Mouse (Mus musculus): ENCODE measurements at regions not wholly inside any gene's neighbourhood (a gene's known extent, or its start where the extent isn't known, plus 50 kb on each side); places are given as distances from the start of the nearest gene placed in this dataset.

- no peaks in the 10 kb centered on the region for H3K36me3 ChIP-seq (ENCODE audit: insufficient read depth, low read length)
- H3K4me1 ChIP-seq (ENCODE audit: insufficient read depth, low read length), result no peaks in the 10 kb centered on the region
- 94% methylated on average over 5 of the region's 5 CpGs for WGBS
- no peaks in the 10 kb centered on the region for H3K9me3 ChIP-seq (ENCODE audit: low read length)
- no peak overlapping the region for H3K9ac ChIP-seq (replicated peaks; ENCODE audit: low read length)
- H3K27me3 ChIP-seq (ENCODE audit: insufficient read depth, low read length), result peaks cover 9% of the 10 kb centered on the region
- H3K4me2 ChIP-seq (replicated peaks; ENCODE audit: low read depth, low read length), result no peak overlapping the region
- no peak overlapping the region for H3K4me3 ChIP-seq (ENCODE audit: low read length)
- no peak overlapping the region for H3K27ac ChIP-seq (ENCODE audit: low read length)
- no peak for ATAC-seq (ENCODE audit: low FRiP score, low TSS enrichment)
Measured at GRCm38 (mm10) chr9:115487175-115487760, 177.0 kb upstream of the Stt3b start.

- Histone ChIP-seq H3K4me3 (ENCODE audit: low read length) (no peak overlapping the region), H3K9me3 (ENCODE audit: low read length) (no peaks in the 10 kb centered on the region), H3K4me1 (ENCODE audit: insufficient read depth, low read length) (no peaks in the 10 kb centered on the region), H3K27me3 (ENCODE audit: insufficient read depth, low read length) (peaks cover 7% of the 10 kb centered on the region; the same call in 1 of the 2 replicates), H3K36me3 (ENCODE audit: insufficient read depth, low read length) (no peaks in the 10 kb centered on the region), H3K4me2 (replicated peaks; ENCODE audit: low read depth, low read length) (no peak overlapping the region), H3K9ac (replicated peaks; ENCODE audit: low read length) (no peak overlapping the region), H3K27ac (ENCODE audit: low read length) (no peak overlapping the region)
- ATAC-seq (ENCODE audit: low FRiP score, low TSS enrichment), result peak; percentile 31
- WGBS, result 67% methylated on average over 9 of the region's 9 CpGs
Measured at GRCm38 (mm10) chr9:115488913-115489809, 178.9 kb upstream of the Stt3b start.

GRCm38 (mm10) chr9:115492431-115493171, 182.4 kb upstream of the Stt3b start:
- H3K36me3 ChIP-seq (ENCODE audit: insufficient read depth, low read length), result no peaks in the 10 kb centered on the region
- no peak for ATAC-seq (ENCODE audit: low FRiP score, low TSS enrichment)
- peaks cover 7% of the 10 kb centered on the region; the same call in 1 of the 2 replicates for H3K27me3 ChIP-seq (ENCODE audit: insufficient read depth, low read length)
- no peak overlapping the region for H3K9ac ChIP-seq (replicated peaks; ENCODE audit: low read length)
- WGBS, result 84% methylated on average over 6 of the region's 6 CpGs
- H3K4me1 ChIP-seq (ENCODE audit: insufficient read depth, low read length), result no peaks in the 10 kb centered on the region
- H3K9me3 ChIP-seq (ENCODE audit: low read length), result no peaks in the 10 kb centered on the region
- no peak overlapping the region for H3K27ac ChIP-seq (ENCODE audit: low read length)
- no peak overlapping the region for H3K4me2 ChIP-seq (replicated peaks; ENCODE audit: low read depth, low read length)
- H3K4me3 ChIP-seq (ENCODE audit: low read length), result no peak overlapping the region

- H3K36me3 ChIP-seq (ENCODE audit: insufficient read depth, low read length), result no peaks in the 10 kb centered on the region
- no peak overlapping the region for H3K4me2 ChIP-seq (replicated peaks; ENCODE audit: low read depth, low read length)
- no peaks in the 10 kb centered on the region for H3K9me3 ChIP-seq (ENCODE audit: low read length)
- no peaks in the 10 kb centered on the region for H3K4me1 ChIP-seq (ENCODE audit: insufficient read depth, low read length)
- 0 out of 2 replicates have a peak, but pooled peaks cover 3% of the 10 kb centered on the region for H3K27me3 ChIP-seq (ENCODE audit: insufficient read depth, low read length)
- no peak overlapping the region for H3K9ac ChIP-seq (replicated peaks; ENCODE audit: low read length)
- ATAC-seq (ENCODE audit: low FRiP score, low TSS enrichment), result no peak
- no peak overlapping the region for H3K27ac ChIP-seq (ENCODE audit: low read length)
- 97% methylated on average over 2 of the region's 2 CpGs for WGBS
- H3K4me3 ChIP-seq (ENCODE audit: low read length), result no peak overlapping the region
Measured at GRCm38 (mm10) chr9:115493765-115494164, 183.5 kb upstream of the Stt3b start.

- WGBS, result 55% methylated on average over 3 of the region's 3 CpGs
- no peaks in the 10 kb centered on the region for H3K4me1 ChIP-seq (ENCODE audit: insufficient read depth, low read length)
- no peaks in the 10 kb centered on the region for H3K9me3 ChIP-seq (ENCODE audit: low read length)
- H3K4me2 ChIP-seq (replicated peaks; ENCODE audit: low read depth, low read length), result no peak overlapping the region
- no peak overlapping the region for H3K27ac ChIP-seq (ENCODE audit: low read length)
- H3K4me3 ChIP-seq (ENCODE audit: low read length), result no peak overlapping the region
- no peak for ATAC-seq (ENCODE audit: low FRiP score, low TSS enrichment)
- H3K36me3 ChIP-seq (ENCODE audit: insufficient read depth, low read length), result no peaks in the 10 kb centered on the region
- H3K9ac ChIP-seq (replicated peaks; ENCODE audit: low read length), result no peak overlapping the region
- no peaks in the 10 kb centered on the region for H3K27me3 ChIP-seq (ENCODE audit: insufficient read depth, low read length)
Measured at GRCm38 (mm10) chr9:115499536-115499935, 189.3 kb upstream of the Stt3b start.

- Histone ChIP-seq H3K9me3 (ENCODE audit: low read length) (no peaks in the 10 kb centered on the region), H3K27ac (ENCODE audit: low read length) (no peak overlapping the region), H3K4me2 (replicated peaks; ENCODE audit: low read depth, low read length) (no peak overlapping the region), H3K36me3 (ENCODE audit: insufficient read depth, low read length) (no peaks in the 10 kb centered on the region), H3K27me3 (ENCODE audit: insufficient read depth, low read length) (no peaks in the 10 kb centered on the region), H3K9ac (replicated peaks; ENCODE audit: low read length) (no peak overlapping the region), H3K4me3 (ENCODE audit: low read length) (no peak overlapping the region), H3K4me1 (ENCODE audit: insufficient read depth, low read length) (no peaks in the 10 kb centered on the region)
- no peak for ATAC-seq (ENCODE audit: low FRiP score, low TSS enrichment)
- 46% methylated on average over 2 of the region's 2 CpGs for WGBS
Measured at GRCm38 (mm10) chr9:115504789-115505188, 194.6 kb upstream of the Stt3b start.

GRCm38 (mm10) chr9:115507131-115507689, 197.0 kb upstream of the Stt3b start:
- no peak for ATAC-seq (ENCODE audit: low FRiP score, low TSS enrichment)
- no peaks in the 10 kb centered on the region for H3K9me3 ChIP-seq (ENCODE audit: low read length)
- no peak overlapping the region for H3K9ac ChIP-seq (replicated peaks; ENCODE audit: low read length)
- H3K27me3 ChIP-seq (ENCODE audit: insufficient read depth, low read length), result no peaks in the 10 kb centered on the region
- no peaks in the 10 kb centered on the region for H3K36me3 ChIP-seq (ENCODE audit: insufficient read depth, low read length)
- 76% methylated on average over 7 of the region's 7 CpGs for WGBS
- no peaks in the 10 kb centered on the region for H3K4me1 ChIP-seq (ENCODE audit: insufficient read depth, low read length)
- no peak overlapping the region for H3K4me2 ChIP-seq (replicated peaks; ENCODE audit: low read depth, low read length)
- no peak overlapping the region for H3K4me3 ChIP-seq (ENCODE audit: low read length)
- H3K27ac ChIP-seq (ENCODE audit: low read length), result no peak overlapping the region

GRCm38 (mm10) chr9:115512835-115513629, 202.8 kb upstream of the Stt3b start:
- Histone ChIP-seq H3K27ac (ENCODE audit: low read length) (no peak overlapping the region), H3K27me3 (ENCODE audit: insufficient read depth, low read length) (no peaks in the 10 kb centered on the region), H3K4me3 (ENCODE audit: low read length) (no peak overlapping the region), H3K4me2 (replicated peaks; ENCODE audit: low read depth, low read length) (no peak overlapping the region), H3K36me3 (ENCODE audit: insufficient read depth, low read length) (no peaks in the 10 kb centered on the region), H3K4me1 (ENCODE audit: insufficient read depth, low read length) (no peaks in the 10 kb centered on the region), H3K9me3 (ENCODE audit: low read length) (peaks cover 5% of the 10 kb centered on the region; the same call in 1 of the 2 replicates), H3K9ac (replicated peaks; ENCODE audit: low read length) (no peak overlapping the region)
- no peak for ATAC-seq (ENCODE audit: low FRiP score, low TSS enrichment)
- 64% methylated on average over 16 of the region's 16 CpGs for WGBS

GRCm38 (mm10) chr9:115517903-115518302, 207.7 kb upstream of the Stt3b start:
- H3K9ac ChIP-seq (replicated peaks; ENCODE audit: low read length), result no peak overlapping the region
- no peaks in the 10 kb centered on the region for H3K36me3 ChIP-seq (ENCODE audit: insufficient read depth, low read length)
- no peak overlapping the region for H3K27ac ChIP-seq (ENCODE audit: low read length)
- H3K9me3 ChIP-seq (ENCODE audit: low read length), result peaks cover 5% of the 10 kb centered on the region; the same call in 1 of the 2 replicates
- H3K4me1 ChIP-seq (ENCODE audit: insufficient read depth, low read length), result no peaks in the 10 kb centered on the region
- no peaks in the 10 kb centered on the region for H3K27me3 ChIP-seq (ENCODE audit: insufficient read depth, low read length)
- no peak for ATAC-seq (ENCODE audit: low FRiP score, low TSS enrichment)
- H3K4me3 ChIP-seq (ENCODE audit: low read length), result no peak overlapping the region
- H3K4me2 ChIP-seq (replicated peaks; ENCODE audit: low read depth, low read length), result no peak overlapping the region

Data from kidney, embryonic 16.5 days (tissue).